Mouse (Mus musculus): Measurements from ENCODE around the gene Mvb12a. TPM values are rescaled to one million over a fixed set of nuclear protein-coding genes. Genes with fewer than 3 reads are reported as not detected.
"Not testable (repeated sequence)": the region's sequence is repeated elsewhere in the genome, so short reads cannot be mapped to it uniquely, and the experiment has no call there.

Mvb12a gene
- polyA plus RNA-seq, 1 experiment = 72.6 TPM

- TF ChIP-seq CTCF (IDR thresholded peaks at IDR 0.05; ENCODE audit: low read depth, low read length) = peak; percentile 69
- H3K9ac ChIP-seq (ENCODE audit: low read depth, poor library complexity, severe bottlenecking); H3K27me3 ChIP-seq (ENCODE audit: control insufficient read depth, insufficient read depth, low read length, poor library complexity, severe bottlenecking); H3K4me3 ChIP-seq (ENCODE audit: low read depth, low read length); H3K9me3 ChIP-seq (replicated peaks; ENCODE audit: control insufficient read depth, insufficient read depth, low read length, poor library complexity, severe bottlenecking); H3K27ac ChIP-seq (ENCODE audit: insufficient read depth, low read length); H3K36me3 ChIP-seq (ENCODE audit: control insufficient read depth, insufficient read depth, low read length, poor library complexity, severe bottlenecking); H3K4me1 ChIP-seq (ENCODE audit: control insufficient read depth, insufficient read depth, low read length): not testable (repeated sequence)
These were observed 23.5 kb upstream of the Mvb12a start for GRCm38 (mm10) chr8:71519037-71519825.

GRCm38 (mm10) chr8:71521634-71522033 is 21.1 kb upstream of the Mvb12a start:
- Histone ChIP-seq H3K27ac (ENCODE audit: insufficient read depth, low read length) (no peak overlapping the region), H3K9me3 (replicated peaks; ENCODE audit: control insufficient read depth, insufficient read depth, low read length, poor library complexity, severe bottlenecking) (no peaks in the 10 kb centered on the region), H3K4me3 (ENCODE audit: low read depth, low read length) (no peak overlapping the region), H3K27me3 (ENCODE audit: control insufficient read depth, insufficient read depth, low read length, poor library complexity, severe bottlenecking) (peaks cover 3% of the 10 kb centered on the region; the same call in 1 of the 2 replicates), H3K36me3 (ENCODE audit: control insufficient read depth, insufficient read depth, low read length, poor library complexity, severe bottlenecking) (no peaks in the 10 kb centered on the region), H3K9ac (ENCODE audit: low read depth, poor library complexity, severe bottlenecking) (no peak overlapping the region), H3K4me1 (ENCODE audit: control insufficient read depth, insufficient read depth, low read length) (peaks cover 2% of the 10 kb centered on the region)
- peak; percentile 95 for TF ChIP-seq CTCF (IDR thresholded peaks at IDR 0.05; ENCODE audit: low read depth, low read length)
- no peak for TF ChIP-seq EP300 (IDR thresholded peaks at IDR 0.05; ENCODE audit: insufficient read depth, low read depth, low read length)

- no peaks in the 10 kb centered on the region for H3K9me3 ChIP-seq (replicated peaks; ENCODE audit: control insufficient read depth, insufficient read depth, low read length, poor library complexity, severe bottlenecking)
- H3K4me1 ChIP-seq (ENCODE audit: control insufficient read depth, insufficient read depth, low read length) = peaks cover 3% of the 10 kb centered on the region
- TF ChIP-seq POLR2A (IDR thresholded peaks at IDR 0.05; ENCODE audit: insufficient read depth, low read length) (no peak), EP300 (IDR thresholded peaks at IDR 0.05; ENCODE audit: insufficient read depth, low read depth, low read length) (no peak), CTCF (IDR thresholded peaks at IDR 0.05; ENCODE audit: low read depth, low read length) (no peak)
- peaks cover 3% of the 10 kb centered on the region; the same call in 1 of the 2 replicates for H3K27me3 ChIP-seq (ENCODE audit: control insufficient read depth, insufficient read depth, low read length, poor library complexity, severe bottlenecking)
- peak within 1 kb of the TSS; percentile 86 for H3K9ac ChIP-seq (ENCODE audit: low read depth, poor library complexity, severe bottlenecking)
- no peaks in the 10 kb centered on the region for H3K36me3 ChIP-seq (ENCODE audit: control insufficient read depth, insufficient read depth, low read length, poor library complexity, severe bottlenecking)
- peak within 1 kb of the TSS; percentile 17 for H3K4me3 ChIP-seq (ENCODE audit: low read depth, low read length)
- H3K27ac ChIP-seq (ENCODE audit: insufficient read depth, low read length) = peak within 1 kb of the TSS; percentile 42
These were observed 17.3 kb upstream of the Mvb12a start, which contains the start of gene Ccdc194 for GRCm38 (mm10) chr8:71525226-71526050. Gene Ccdc194, minus strand, starts transcription at chr8:71525711.

GRCm38 (mm10) chr8:71526272-71526671 is 16.4 kb upstream of the Mvb12a start:
- TF ChIP-seq CTCF (IDR thresholded peaks at IDR 0.05; ENCODE audit: low read depth, low read length) = no peak
- TF ChIP-seq POLR2A (IDR thresholded peaks at IDR 0.05; ENCODE audit: insufficient read depth, low read length) = no peak
- peak; percentile 92 for TF ChIP-seq EP300 (IDR thresholded peaks at IDR 0.05; ENCODE audit: insufficient read depth, low read depth, low read length)
- no peaks in the 10 kb centered on the region for H3K36me3 ChIP-seq (ENCODE audit: control insufficient read depth, insufficient read depth, low read length, poor library complexity, severe bottlenecking)
- H3K9ac ChIP-seq (ENCODE audit: low read depth, poor library complexity, severe bottlenecking) = peak overlapping the region; percentile 86
- H3K27ac ChIP-seq (ENCODE audit: insufficient read depth, low read length) = peak overlapping the region; percentile 42
- peaks cover 3% of the 10 kb centered on the region; the same call in 1 of the 2 replicates for H3K27me3 ChIP-seq (ENCODE audit: control insufficient read depth, insufficient read depth, low read length, poor library complexity, severe bottlenecking)
- H3K4me1 ChIP-seq (ENCODE audit: control insufficient read depth, insufficient read depth, low read length) = peaks cover 3% of the 10 kb centered on the region
- no peak overlapping the region for H3K4me3 ChIP-seq (ENCODE audit: low read depth, low read length)
- H3K9me3 ChIP-seq (replicated peaks; ENCODE audit: control insufficient read depth, insufficient read depth, low read length, poor library complexity, severe bottlenecking) = no peaks in the 10 kb centered on the region

GRCm38 (mm10) chr8:71527162-71527870 is 15.4 kb upstream of the Mvb12a start:
- Histone ChIP-seq H3K36me3 (ENCODE audit: control insufficient read depth, insufficient read depth, low read length, poor library complexity, severe bottlenecking) (no peaks in the 10 kb centered on the region), H3K9ac (ENCODE audit: low read depth, poor library complexity, severe bottlenecking) (0 out of 2 replicates have a peak overlapping the region, but pooled peaks have one; percentile 4), H3K27ac (ENCODE audit: insufficient read depth, low read length) (peak overlapping the region; percentile 28; the same call in 1 of the 2 replicates), H3K4me1 (ENCODE audit: control insufficient read depth, insufficient read depth, low read length) (peaks cover 3% of the 10 kb centered on the region), H3K27me3 (ENCODE audit: control insufficient read depth, insufficient read depth, low read length, poor library complexity, severe bottlenecking) (peaks cover 3% of the 10 kb centered on the region; the same call in 1 of the 2 replicates), H3K9me3 (replicated peaks; ENCODE audit: control insufficient read depth, insufficient read depth, low read length, poor library complexity, severe bottlenecking) (no peaks in the 10 kb centered on the region), H3K4me3 (ENCODE audit: low read depth, low read length) (no peak overlapping the region)
- TF ChIP-seq EP300 (IDR thresholded peaks at IDR 0.05; ENCODE audit: insufficient read depth, low read depth, low read length) = no peak
- no peak for TF ChIP-seq CTCF (IDR thresholded peaks at IDR 0.05; ENCODE audit: low read depth, low read length)
- no peak for TF ChIP-seq POLR2A (IDR thresholded peaks at IDR 0.05; ENCODE audit: insufficient read depth, low read length)

All from ES-Bruce4 (cell line).